Mouse (Mus musculus): ENCODE results near the gene 6330409D20Rik.

GRCm38 (mm10) chr2:32724832-32725790 is 15.7 kb downstream of the 6330409D20Rik start:
- TF ChIP-seq CTCF (IDR thresholded peaks at IDR 0.05; ENCODE audit: borderline replicate concordance, insufficient read depth, low read depth, low read length) (no peak), POLR2A (IDR thresholded peaks at IDR 0.05; ENCODE audit: borderline replicate concordance, insufficient read depth, low read length) (no peak)

Data from cerebellum, adult 2 months (tissue).